Mouse (Mus musculus): ENCODE results near the gene Pdcd2. TPM values are rescaled to one million over a fixed set of nuclear protein-coding genes. Genes with fewer than 3 reads are reported as not detected.
A peak's percentile ranks its signal among the peaks of the same experiment; 100 is the strongest.

Gene Pdcd2
- total RNA-seq (2014; rRNA removed): 51.5 and 68.4 TPM in 2 replicates
- 48.7 and 49.2 TPM in 2 replicates for polyA plus RNA-seq (2015; fragmentation: Nextera tagmentation; extraction: Ambion mirVana)

GRCm38 (mm10) chr17:15526986-15527810 is at the start of gene Pdcd2:
Gene Pdcd2, minus strand, starts transcription at chr17:15527301.
- H3K36me3 ChIP-seq (ENCODE audit: insufficient read depth, low read length): 0 out of 2 replicates have a peak, but pooled peaks cover 7% of the 10 kb centered on the region
- DNase-seq (ENCODE audit: low spot score): peak; percentile 95
- no peaks in the 10 kb centered on the region for H3K9me3 ChIP-seq (ENCODE audit: low read length)
- H3K4me2 ChIP-seq (ENCODE audit: low read depth, low read length): peak within 1 kb of the TSS; percentile 72
- ATAC-seq: peak; percentile 99
- H3K9ac ChIP-seq (replicated peaks; ENCODE audit: low read length): peak within 1 kb of the TSS; percentile 80
- WGBS: under 1% methylated on average over 53 of the region's 55 CpGs
- H3K4me3 ChIP-seq (ENCODE audit: low read length): peak within 1 kb of the TSS; percentile 77
- TF ChIP-seq CTCF (IDR thresholded peaks at IDR 0.05; ENCODE audit: low read depth): peak; percentile 63
- no peaks in the 10 kb centered on the region for H3K27me3 ChIP-seq (ENCODE audit: insufficient read depth, low read length)
- 0 out of 2 replicates have a peak, but pooled peaks cover 9% of the 10 kb centered on the region for H3K4me1 ChIP-seq (ENCODE audit: insufficient read depth, low read length)
- H3K27ac ChIP-seq: peak within 1 kb of the TSS; percentile 73

- Histone ChIP-seq H3K4me2 (ENCODE audit: low read depth, low read length) (no peak overlapping the region), H3K36me3 (ENCODE audit: insufficient read depth, low read length) (no peaks in the 10 kb centered on the region), H3K9ac (replicated peaks; ENCODE audit: low read length) (no peak overlapping the region), H3K27ac (no peak overlapping the region), H3K9me3 (ENCODE audit: low read length) (no peaks in the 10 kb centered on the region), H3K27me3 (ENCODE audit: insufficient read depth, low read length) (no peaks in the 10 kb centered on the region), H3K4me1 (ENCODE audit: insufficient read depth, low read length) (no peaks in the 10 kb centered on the region), H3K4me3 (ENCODE audit: low read length) (no peak overlapping the region)
- ATAC-seq (no peak), DNase-seq (ENCODE audit: low spot score) (no peak)
- no peak for TF ChIP-seq CTCF (IDR thresholded peaks at IDR 0.05; ENCODE audit: low read depth)
- WGBS: 61% methylated on average over 1 of the region's 1 CpGs
Measured at GRCm38 (mm10) chr17:15575056-15575455, 48.0 kb upstream of the Pdcd2 start.

GRCm38 (mm10) chr17:15566908-15567307 is 39.8 kb upstream of the Pdcd2 start:
- H3K9ac ChIP-seq (replicated peaks; ENCODE audit: low read length): no peak overlapping the region
- no peaks in the 10 kb centered on the region for H3K36me3 ChIP-seq (ENCODE audit: insufficient read depth, low read length)
- no peaks in the 10 kb centered on the region; the same call in 1 of the 2 replicates for H3K4me1 ChIP-seq (ENCODE audit: insufficient read depth, low read length)
- ATAC-seq (no peak), DNase-seq (ENCODE audit: low spot score) (no peak)
- peak; percentile 11; the same call in 1 of the 2 replicates for TF ChIP-seq CTCF (IDR thresholded peaks at IDR 0.05; ENCODE audit: low read depth)
- H3K4me3 ChIP-seq (ENCODE audit: low read length): no peak overlapping the region
- WGBS: 72% methylated on average over 5 of the region's 5 CpGs
- no peak overlapping the region for H3K27ac ChIP-seq
- no peaks in the 10 kb centered on the region for H3K9me3 ChIP-seq (ENCODE audit: low read length)
- no peak overlapping the region for H3K4me2 ChIP-seq (ENCODE audit: low read depth, low read length)
- no peaks in the 10 kb centered on the region for H3K27me3 ChIP-seq (ENCODE audit: insufficient read depth, low read length)

- Histone ChIP-seq H3K36me3 (ENCODE audit: insufficient read depth, low read length) (no peaks in the 10 kb centered on the region), H3K27ac (peak overlapping the region; percentile 94; the same call in 1 of the 2 replicates), H3K9me3 (ENCODE audit: low read length) (no peaks in the 10 kb centered on the region), H3K4me1 (ENCODE audit: insufficient read depth, low read length) (no peaks in the 10 kb centered on the region; the same call in 1 of the 2 replicates), H3K9ac (replicated peaks; ENCODE audit: low read length) (peak overlapping the region; percentile 69; the same call in 1 of the 2 replicates), H3K4me2 (ENCODE audit: low read depth, low read length) (peak overlapping the region; percentile 67), H3K4me3 (ENCODE audit: low read length) (peak overlapping the region; percentile 56), H3K27me3 (ENCODE audit: insufficient read depth, low read length) (no peaks in the 10 kb centered on the region)
- no peak for TF ChIP-seq CTCF (IDR thresholded peaks at IDR 0.05; ENCODE audit: low read depth)
- DNase-seq (ENCODE audit: low spot score) (peak; percentile 12), ATAC-seq (no peak)
- 41% methylated on average over 12 of the region's 12 CpGs for WGBS
Measured at GRCm38 (mm10) chr17:15564928-15565300, 37.8 kb upstream of the Pdcd2 start.

- H3K27ac ChIP-seq: peak within 1 kb of the TSS; percentile 94
- peak within 1 kb of the TSS; percentile 93 for H3K4me2 ChIP-seq (ENCODE audit: low read depth, low read length)
- no peaks in the 10 kb centered on the region for H3K36me3 ChIP-seq (ENCODE audit: insufficient read depth, low read length)
- no peaks in the 10 kb centered on the region for H3K27me3 ChIP-seq (ENCODE audit: insufficient read depth, low read length)
- peak; percentile 100 for ATAC-seq
- H3K4me1 ChIP-seq (ENCODE audit: insufficient read depth, low read length): no peaks in the 10 kb centered on the region; the same call in 1 of the 2 replicates
- peak within 1 kb of the TSS; percentile 69 for H3K9ac ChIP-seq (replicated peaks; ENCODE audit: low read length)
- no peaks in the 10 kb centered on the region for H3K9me3 ChIP-seq (ENCODE audit: low read length)
- DNase-seq (ENCODE audit: low spot score): peak; percentile 98
- WGBS: under 1% methylated on average over 43 of the region's 43 CpGs
- TF ChIP-seq CTCF (IDR thresholded peaks at IDR 0.05; ENCODE audit: low read depth): no peak
- peak within 1 kb of the TSS; percentile 56 for H3K4me3 ChIP-seq (ENCODE audit: low read length)
Measured at GRCm38 (mm10) chr17:15564014-15564927, 37.2 kb upstream of the Pdcd2 start, which contains the start of gene Prdm9. Gene Prdm9, minus strand, starts transcription at chr17:15564354.

GRCm38 (mm10) chr17:15559946-15560345 is 32.8 kb upstream of the Pdcd2 start:
- TF ChIP-seq CTCF (IDR thresholded peaks at IDR 0.05; ENCODE audit: low read depth): no peak
- no peak for DNase-seq (ENCODE audit: low spot score)
- H3K9ac ChIP-seq (replicated peaks; ENCODE audit: low read length): no peak overlapping the region
- H3K27ac ChIP-seq: no peak overlapping the region
- no peaks in the 10 kb centered on the region; the same call in 1 of the 2 replicates for H3K4me1 ChIP-seq (ENCODE audit: insufficient read depth, low read length)
- WGBS: 86% methylated on average over 2 of the region's 2 CpGs
- no peaks in the 10 kb centered on the region for H3K9me3 ChIP-seq (ENCODE audit: low read length)
- ATAC-seq: no peak
- H3K27me3 ChIP-seq (ENCODE audit: insufficient read depth, low read length): no peaks in the 10 kb centered on the region
- no peak overlapping the region for H3K4me2 ChIP-seq (ENCODE audit: low read depth, low read length)
- H3K4me3 ChIP-seq (ENCODE audit: low read length): no peak overlapping the region
- H3K36me3 ChIP-seq (ENCODE audit: insufficient read depth, low read length): no peaks in the 10 kb centered on the region
